Mouse (Mus musculus) small intestine, adult 10 weeks (tissue): ENCODE results near the gene Cog7. TPM values are rescaled to one million over a fixed set of nuclear protein-coding genes. Genes with fewer than 3 reads are reported as not detected.

ENCODE experiments used
- polyA plus RNA-seq: library from polyadenylated mRNA; stranded (reverse); fragments of 350-450 nt; fragmentation: Illumina TruSeq; extraction: RNeasy Lipid Tissue Mini Kit (QIAGEN cat#74804); gene quantifications from one replicate; pipeline ENCODE4 v1.2.3, GENCODE M21; 2014; ENCODE audit warnings: low replicate concordance

Cog7 gene
- polyA plus RNA-seq = 6.9 TPM

DNA sequence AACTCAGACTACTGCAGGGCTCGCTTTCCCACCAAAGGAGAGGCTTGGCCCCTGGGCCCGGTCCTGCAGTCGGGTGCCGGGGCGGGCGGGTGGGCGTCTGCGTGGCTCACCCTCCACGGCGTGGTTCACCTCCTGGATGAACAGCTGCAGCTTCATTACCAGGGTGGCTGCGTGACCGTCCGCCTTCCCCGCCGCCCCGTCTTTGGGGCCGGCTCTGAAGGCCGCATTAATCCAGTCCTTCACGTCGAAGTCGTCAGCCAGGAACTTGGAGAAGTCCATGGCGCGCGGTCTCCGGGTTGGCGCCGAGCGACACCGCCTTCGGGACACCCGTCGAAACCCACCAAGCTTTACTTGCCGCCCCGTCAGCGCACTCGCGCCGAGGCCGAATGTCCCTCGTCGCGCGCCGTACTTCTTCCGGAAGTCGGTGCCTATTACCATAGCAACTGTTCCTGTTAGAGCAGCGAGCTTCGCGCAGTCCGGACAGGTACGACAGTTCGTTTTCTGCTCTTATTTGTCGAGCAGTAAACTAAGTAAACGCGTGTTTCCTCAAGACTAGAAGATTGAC is at the start of gene Cog7:
Gene Cog7, minus strand, starts transcription at position 405 of the 565 bp plus-strand sequence.

DNA sequence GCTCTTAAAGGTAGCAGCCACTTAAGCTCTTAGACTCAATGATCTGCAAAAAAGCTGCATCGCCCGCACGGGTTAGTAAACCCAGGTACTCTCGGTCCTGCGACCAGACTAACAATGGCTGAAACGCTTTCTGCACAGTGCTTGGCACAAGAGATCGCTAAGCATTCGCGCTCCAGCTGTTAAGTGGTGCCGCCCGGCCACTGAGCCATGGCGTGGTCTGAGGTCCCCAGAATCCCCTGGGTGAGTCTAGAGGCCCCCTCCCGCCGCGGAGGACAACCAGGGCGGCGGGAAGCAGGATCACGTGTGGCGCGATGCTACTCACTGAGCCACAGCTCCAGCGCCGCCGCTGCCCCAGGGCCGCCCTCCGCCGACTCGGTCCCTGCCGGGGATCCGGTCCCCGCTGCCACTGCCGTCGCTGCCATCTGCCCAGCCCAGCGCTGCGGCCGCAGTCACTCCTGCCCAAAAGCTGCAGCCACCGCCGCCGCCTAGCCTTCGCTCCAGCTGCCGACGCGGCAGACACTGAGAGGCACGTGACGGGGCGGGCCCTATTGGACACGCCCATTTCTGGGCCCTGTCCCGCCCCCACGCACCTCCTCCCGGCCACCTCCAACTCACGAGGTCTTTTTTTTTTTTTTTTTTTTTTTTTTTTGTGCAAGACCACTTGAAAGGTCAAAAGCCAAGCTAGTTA is 39.3 kb upstream of the Cog7 start, which contains the start of gene Gga2:
Gene Gga2, minus strand, starts transcription at position 556 of the 688 bp plus-strand sequence.

DNA sequence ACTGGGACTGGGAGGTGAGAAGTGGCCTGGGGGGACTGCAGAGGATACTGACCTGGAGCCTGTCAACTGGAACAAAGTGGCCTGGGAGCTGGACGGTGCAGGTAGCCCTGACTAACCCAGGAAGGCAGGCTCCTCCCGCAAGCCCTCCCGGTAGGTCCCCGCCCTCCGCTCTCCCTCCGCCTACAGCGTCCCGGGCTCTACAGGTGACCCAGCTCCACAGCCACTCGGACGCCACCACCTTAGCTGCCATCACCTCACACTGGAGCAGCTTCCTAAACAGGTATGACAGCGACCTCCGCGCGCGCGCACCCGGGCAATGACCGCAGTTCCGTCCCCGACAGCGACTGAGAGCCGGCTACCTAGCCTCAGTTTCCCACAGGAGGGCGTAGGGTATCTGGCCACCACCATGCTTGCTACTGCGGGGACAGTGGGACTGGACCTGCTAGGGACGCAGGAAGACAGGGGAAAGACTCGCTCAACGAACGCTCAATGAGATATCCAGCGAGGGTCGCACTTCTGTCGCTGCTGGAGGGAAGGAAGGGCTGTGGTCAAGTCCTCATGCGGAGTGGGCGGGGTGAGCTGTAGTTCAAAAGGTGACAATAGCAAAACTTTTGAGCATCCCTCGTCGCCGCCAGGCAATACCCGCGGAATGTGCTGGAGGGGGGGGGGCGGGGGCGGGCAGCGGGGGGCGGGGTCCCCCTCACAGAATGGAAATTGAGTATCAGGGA is 116.5 kb downstream of the Cog7 start, which contains the start of gene Scnn1b:
Gene Scnn1b, plus strand, starts transcription at position 181 of the 728 bp plus-strand sequence.

Other genes starting within 250 kb of the Cog7 start
- gene Scnn1g, start 247.2 kb downstream of the Cog7 start, polyA plus RNA-seq = not detected
- gene Scnn1b, start 116.7 kb downstream of the Cog7 start, polyA plus RNA-seq = not detected
- gene Gga2, start 39.5 kb upstream of the Cog7 start, polyA plus RNA-seq = 1.4 TPM
- gene Ubfd1, start 85.5 kb upstream of the Cog7 start, polyA plus RNA-seq = 32.7 TPM
- 1.3 TPM for gene Ears2, start 85.6 kb upstream of the Cog7 start, polyA plus RNA-seq
- 961 TPM for gene Ndufab1, start 120.2 kb upstream of the Cog7 start, polyA plus RNA-seq
- gene Palb2, start 151.3 kb upstream of the Cog7 start, polyA plus RNA-seq = 9.5 TPM
- 71.6 TPM for gene Dctn5, start 151.3 kb upstream of the Cog7 start, polyA plus RNA-seq
- 0.82 TPM for gene Plk1, start 177.7 kb upstream of the Cog7 start, polyA plus RNA-seq
- gene Ern2, start 204.5 kb upstream of the Cog7 start, polyA plus RNA-seq = not detected
- gene Chp2, start 237.8 kb upstream of the Cog7 start, polyA plus RNA-seq = 341 TPM